Mouse (Mus musculus): ENCODE results near the gene Ezh1.

- TF ChIP-seq CTCF (IDR thresholded peaks at IDR 0.05) = no peak
- TF ChIP-seq EP300 (IDR thresholded peaks at IDR 0.05) = no peak
Measured at GRCm38 (mm10) chr11:101251031-101251430, 24.8 kb upstream of the Ezh1 start.

All from lung, postnatal 0 days (tissue).